Mouse (Mus musculus) megakaryocyte, adult 5-6 weeks (primary cell): ENCODE measurements around the gene Kcmf1. TPM values are rescaled to one million over a fixed set of nuclear protein-coding genes. Genes with fewer than 3 reads are reported as not detected.
"Not testable (repeated sequence)": the region's sequence is repeated elsewhere in the genome, so short reads cannot be mapped to it uniquely, and the experiment has no call there.

Experiments used
- ATAC-seq: 2 replicates; pipeline ENCODE4 v1.8.0; 2016; ENCODE audit warnings: mild to moderate bottlenecking, inconsistent platforms; ENCODE audit not compliant: poor library complexity, severe bottlenecking
- total RNA-seq, 2 experiments: library from RNA; stranded (forward) in 1 of 2; stranded (reverse) in 1 of 2; fragments of 153-499, 151-499 nt in 1 of 2; fragments of 221-1000, 200-1000 nt in 1 of 2; gene quantifications; 2 replicates each; pipeline versions ENCODE4 v1.2.3 to v1.2.4; 2015 to 2017

The Kcmf1 gene
- total RNA-seq, 2 experiments from 2014 or later: 100 to 110 TPM

DNA sequence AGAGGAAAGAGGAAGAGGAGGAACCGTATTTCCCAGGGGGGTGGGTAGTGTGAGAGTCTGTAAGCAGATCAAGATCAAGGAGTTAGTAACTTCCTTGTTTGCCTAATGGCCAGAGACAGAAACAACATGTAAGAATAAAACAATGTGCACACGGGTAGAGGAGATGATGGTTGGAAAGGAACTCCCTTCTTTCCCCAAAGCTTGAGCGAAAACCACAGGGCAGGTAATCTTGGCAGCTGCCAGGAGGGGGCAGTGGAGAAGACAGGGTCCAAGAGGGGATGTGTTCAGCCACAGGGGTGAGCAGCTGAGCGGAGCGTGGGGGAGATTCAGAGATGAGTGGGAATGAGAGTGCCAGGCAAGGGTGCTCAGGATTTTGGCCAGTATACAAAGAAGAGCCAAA lies 48.1 kb downstream of the Kcmf1 start:
- ATAC-seq: peak; percentile 64

DNA sequence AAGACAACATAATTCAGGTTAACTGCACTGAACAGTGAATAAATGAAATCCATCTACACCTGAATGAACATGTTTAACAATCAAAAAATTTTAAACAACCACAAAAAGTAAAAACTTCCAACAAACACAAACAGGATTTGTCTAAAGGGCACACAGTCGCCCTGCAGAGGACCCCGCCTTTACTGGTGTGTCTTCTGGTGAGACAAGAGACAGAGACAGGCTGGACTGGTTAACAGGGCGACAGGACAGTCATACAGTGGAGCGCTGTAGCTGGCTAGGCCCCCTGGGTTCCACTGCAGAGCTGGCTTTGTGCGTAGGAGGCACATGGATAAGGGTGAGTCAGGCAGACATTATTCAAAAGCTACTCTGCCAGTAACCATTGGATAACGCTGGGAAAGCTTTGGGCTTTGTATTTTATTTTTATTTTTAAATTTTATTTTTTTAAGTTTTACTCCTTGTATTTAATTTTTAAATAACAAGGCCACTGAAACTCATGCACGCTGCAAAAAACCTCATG lies 57.7 kb downstream of the Kcmf1 start:
- ATAC-seq: no peak

DNA sequence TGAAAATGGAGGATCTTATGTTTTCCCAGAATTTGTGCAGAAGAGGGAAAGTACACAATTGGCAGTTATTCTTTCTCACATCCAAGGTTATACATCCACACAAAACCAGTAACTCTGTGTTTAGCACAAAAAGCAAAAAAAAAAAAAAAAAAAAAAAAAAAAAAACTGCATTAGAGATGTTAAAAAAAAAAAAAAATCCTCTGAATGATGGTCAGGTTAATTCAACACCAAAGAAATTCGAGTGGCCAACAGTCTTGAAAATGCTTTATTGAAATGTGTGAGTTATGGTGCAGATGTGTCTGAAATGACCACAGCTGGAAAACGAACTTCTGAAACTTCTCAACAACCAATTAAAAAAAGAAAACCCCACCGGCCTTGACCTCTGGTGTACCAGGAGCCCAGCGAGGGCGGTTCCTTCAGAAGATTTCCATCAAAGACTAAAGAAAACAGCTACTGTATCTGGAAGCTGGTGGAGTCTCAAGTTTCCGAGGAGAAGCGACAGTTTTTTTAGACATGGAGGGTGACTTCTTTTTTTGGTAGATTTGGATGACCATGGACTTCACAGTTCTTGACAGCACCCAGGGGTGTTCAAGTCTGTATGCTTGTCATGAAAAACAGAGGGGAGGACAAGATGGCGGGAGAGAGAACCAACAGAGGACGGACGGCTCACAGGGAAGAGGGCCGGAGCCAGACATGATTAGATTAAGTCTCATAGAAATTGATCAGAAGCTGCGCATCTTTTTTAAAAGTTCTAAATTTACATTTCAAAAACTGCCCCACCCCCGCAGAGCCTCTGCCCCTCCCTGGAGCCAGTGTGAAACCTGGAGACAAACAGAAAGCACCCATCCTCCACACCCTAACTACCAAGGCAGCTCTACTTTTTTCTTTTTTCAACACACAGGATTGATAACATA lies 58.7 kb downstream of the Kcmf1 start:
- ATAC-seq: no peak

DNA sequence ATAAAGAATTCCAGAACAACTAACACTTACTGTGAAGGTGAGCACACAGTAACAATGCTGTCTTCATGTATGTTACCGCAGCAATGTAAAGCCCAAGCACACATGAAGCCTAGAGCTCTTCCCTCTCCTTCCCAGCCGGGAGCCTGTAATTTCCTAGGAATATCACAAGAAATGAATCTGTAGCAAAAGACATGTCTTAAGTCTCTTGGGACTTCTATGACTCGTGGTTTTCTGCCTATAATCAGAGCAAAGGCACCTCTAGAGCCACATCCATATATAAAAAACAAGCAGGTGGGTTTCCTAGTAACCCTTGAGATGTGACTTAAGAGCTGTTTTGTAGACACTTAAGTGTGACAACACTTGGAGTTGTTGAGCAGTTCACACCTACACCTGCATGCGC lies 62.0 kb downstream of the Kcmf1 start:
- ATAC-seq: no peak

DNA sequence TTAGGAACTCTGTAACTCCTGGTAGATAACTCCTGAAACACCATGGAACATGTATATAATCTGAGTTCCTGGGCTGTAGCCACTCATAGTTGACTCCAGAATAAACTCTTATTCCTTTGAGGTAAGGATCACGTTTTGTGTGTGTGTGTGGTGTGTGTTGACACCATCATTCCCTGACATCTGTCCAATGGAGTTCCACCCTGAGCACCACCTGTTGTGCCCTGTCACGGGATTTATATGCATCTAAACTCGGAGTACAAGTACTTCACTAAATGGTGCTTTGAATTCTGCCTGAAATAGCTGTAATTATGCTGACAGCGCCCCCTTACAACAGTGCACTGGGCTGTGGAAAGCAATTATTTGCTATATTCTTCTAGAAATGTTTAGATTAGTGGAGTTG lies 65.3 kb downstream of the Kcmf1 start:
- no peak for ATAC-seq

DNA sequence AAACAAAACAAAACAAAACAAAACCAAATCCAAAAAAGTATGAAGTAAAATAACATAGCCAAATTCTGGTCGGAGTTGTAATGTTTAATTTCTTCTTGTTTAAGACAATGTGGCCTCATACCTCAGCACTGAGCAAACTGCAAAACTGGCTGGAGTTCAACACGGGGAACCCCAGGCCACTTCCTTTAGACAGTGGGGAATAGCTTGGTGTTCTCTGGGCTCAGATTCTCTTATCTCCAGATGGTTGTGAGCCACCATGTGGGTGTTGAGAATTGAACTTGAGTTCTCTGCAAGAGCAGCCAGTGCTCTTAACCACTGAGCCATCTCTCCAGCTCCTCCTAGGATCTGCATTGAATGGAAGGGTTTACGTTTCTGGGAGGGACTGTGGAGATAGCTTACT lies 67.9 kb downstream of the Kcmf1 start:
- no peak for ATAC-seq

DNA sequence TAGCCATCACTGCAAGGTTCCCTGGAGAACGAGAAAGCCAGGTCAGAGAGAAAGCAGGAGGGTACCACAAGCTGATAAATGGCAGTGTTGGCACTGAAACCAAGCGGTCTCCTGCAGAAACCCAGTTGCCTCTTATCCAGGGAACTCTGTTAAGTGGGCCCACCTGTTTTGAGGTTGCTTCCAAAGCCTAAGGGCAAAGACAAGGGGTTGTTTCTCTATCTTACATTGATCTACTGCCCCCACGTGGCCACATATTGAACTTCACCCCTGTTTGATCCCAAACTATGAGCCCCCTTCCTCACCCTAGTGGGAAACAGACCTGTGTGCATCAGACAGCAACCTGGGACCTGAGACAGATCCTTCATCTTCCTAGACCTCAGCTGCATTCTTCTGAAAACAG lies 68.5 kb downstream of the Kcmf1 start:
- ATAC-seq: peak; percentile 52; the same call in 1 of the 2 replicates

DNA sequence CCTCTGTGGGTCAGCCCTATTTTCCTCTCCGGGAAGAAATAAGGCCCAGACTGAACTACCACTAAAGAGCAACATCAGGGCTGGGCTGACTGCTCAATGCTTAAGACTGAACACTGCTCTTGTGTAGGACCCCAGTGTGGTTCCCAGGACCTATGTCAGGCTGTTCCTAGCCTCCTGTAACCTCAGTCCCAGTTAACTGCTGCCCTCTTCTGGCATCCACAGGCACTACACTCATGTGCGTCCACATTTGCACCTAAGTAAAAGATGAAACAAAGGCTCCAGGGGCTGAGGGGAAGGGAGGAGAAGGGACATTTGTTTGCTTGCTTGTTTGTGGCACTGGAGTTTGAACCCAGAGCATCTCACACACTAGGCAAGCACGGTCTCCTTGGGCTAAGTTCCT lies 70.9 kb downstream of the Kcmf1 start:
- no peak for ATAC-seq

DNA sequence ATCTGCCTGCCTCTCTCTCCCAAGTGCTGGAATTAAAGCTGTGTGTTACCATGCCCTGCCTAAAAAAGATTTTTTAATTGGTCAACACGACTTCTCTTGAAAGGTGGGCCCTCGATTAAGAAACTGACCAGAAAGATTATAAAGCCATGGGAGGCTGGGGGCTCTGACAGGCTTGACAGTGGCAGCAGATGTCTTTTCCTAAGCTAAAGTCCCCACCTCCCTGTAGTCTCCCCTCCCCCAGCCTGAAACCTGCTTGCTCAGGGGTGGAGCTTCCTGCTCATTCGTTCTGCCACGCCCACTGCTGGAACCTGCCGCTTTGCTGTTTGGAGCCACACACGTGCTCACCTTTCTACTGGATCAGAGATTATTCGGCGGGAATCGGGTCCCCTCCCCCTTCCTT lies 71.7 kb downstream of the Kcmf1 start:
- not testable (repeated sequence) for ATAC-seq

DNA sequence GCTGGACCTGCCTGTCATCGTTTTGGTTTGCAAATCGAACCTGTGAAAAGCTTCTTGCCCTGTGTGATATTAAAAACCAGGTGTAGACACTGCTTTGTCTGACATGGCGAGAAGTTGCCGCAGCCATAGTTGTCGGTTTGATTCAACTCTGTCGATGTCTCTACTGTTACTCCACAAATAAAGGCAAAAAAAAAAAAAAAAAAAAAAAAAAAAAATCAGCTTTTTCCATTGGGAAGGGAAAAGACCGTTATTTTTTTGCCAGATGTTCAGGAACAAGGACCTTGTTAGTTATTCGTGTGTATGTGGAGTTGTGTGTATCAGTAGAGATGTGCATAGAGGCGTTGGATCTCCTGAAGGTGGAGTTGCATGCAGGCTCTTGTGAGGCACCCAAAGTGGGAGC lies 74.0 kb downstream of the Kcmf1 start:
- ATAC-seq: no peak

DNA sequence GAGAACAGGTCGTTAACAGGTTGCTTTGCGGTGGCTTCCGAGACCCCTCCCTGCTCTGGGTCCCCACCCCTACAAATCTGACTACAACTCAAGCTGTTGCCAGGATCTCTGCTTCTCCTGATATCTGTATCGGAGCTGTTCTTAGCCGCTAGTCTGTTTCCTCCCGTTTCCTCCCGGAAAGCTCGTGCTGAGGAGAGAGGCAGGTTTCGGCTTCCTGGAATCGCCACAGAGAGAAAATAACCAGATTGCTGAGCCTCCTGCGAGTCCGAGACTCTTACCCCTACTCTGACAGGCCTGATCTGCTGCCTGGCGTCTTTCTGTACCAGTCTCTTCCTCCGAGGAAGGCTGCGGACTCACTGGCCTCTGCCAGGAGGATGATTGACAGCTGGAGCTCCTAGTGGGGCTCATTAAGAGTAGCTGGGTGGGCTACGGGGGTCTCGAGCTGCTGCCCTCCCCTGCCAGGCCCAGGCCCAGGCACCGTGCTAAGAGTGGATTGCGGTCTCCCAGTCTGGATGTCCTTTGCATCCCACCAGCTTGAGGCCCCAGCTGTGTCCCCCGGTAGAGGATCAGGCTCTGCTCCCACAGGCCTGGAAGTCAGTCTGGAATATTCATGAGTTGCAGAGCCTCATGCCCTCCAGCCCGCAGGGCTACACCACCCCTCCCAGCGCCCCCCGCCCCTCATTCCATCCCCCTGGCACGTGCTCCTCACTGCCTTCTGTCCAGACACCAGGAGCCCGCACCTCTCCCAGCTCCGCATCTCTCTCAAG lies 74.6 kb downstream of the Kcmf1 start:
- ATAC-seq: no peak

DNA sequence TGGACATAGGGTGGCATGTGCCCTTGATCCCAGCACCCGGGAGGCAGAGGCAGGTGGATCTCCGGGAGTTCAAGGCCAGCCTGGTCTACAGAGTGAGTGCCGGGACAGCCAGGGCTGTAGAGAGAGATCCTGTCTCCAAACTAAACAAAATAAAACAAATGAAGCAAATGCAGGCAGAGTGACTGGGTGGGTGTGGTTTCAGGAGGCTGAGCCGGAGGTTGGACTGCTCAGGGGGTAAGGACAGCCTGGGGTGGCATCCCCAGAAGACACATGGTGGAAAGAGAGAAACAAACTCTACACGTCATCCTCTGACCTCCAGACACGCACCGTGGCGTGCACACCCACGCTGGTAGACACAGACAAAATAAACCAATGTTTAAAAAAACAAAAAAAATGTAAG lies 86.3 kb downstream of the Kcmf1 start:
- no peak for ATAC-seq

DNA sequence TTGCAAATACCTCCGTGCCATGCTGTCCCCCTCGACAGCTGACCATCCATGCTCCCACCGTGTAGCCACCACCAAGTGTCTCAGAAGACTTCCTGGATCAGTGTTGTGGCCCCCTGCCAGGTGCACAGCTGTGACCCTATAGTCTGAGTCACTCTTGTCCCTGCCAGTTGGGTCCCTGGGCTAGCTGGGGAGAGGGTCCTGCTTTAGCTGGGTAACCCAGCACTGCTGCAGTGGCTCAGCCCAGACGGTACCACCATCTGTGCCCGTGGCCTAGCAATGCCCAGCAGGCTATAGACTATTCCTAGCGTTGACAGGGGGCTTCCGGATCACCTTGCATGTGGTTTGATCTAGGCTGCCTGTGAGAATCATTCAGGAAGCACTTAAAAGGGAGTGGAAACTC lies 89.5 kb downstream of the Kcmf1 start:
- ATAC-seq: no peak

DNA sequence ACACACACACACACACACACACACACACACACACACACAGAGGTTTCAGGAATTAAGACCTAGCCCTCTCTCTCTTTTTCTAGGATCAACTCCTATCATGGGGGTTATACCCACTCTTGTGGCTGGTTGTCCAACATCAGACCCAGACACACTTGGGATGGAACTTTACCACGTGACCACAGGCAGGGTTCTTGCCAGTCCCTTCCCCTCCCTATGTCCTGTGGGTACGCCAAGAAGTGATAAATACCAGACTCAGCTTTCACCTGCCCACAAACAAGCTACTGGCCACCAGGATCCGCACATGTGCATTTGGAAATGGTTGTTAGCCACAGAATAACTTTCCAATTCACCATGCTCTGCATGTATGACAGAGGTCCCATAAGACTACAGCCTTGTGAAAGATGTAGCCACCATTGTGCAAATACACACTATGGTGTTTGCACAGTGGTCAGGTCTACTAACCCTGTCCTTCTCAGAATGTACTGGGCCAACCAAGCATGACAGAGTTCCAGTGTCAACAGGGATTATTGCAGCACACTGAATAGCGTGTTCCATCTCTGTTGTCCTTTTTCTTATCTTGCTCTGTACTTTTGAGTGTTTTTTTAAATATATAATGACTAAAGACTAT lies 90.1 kb downstream of the Kcmf1 start:
- no peak for ATAC-seq

DNA sequence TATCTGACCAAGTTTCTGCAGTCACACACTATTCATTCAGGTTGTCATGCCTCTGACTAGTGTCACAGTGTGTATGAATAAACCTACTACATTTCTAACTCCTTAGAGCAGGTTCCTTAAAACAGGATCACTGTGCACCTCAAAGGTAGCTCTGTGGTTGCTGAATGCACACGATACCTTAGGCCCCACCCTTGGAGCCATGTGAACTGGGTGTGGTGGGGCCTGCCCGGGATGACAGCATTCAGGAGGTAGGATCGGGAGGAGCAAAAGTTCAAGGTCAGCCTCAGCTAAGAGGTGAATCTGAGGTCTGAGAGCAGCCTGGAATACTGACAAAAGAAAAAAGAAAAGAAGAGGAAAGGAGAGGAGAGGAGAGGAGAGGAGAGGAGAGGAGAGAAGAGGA lies 91.4 kb downstream of the Kcmf1 start:
- no peak for ATAC-seq

DNA sequence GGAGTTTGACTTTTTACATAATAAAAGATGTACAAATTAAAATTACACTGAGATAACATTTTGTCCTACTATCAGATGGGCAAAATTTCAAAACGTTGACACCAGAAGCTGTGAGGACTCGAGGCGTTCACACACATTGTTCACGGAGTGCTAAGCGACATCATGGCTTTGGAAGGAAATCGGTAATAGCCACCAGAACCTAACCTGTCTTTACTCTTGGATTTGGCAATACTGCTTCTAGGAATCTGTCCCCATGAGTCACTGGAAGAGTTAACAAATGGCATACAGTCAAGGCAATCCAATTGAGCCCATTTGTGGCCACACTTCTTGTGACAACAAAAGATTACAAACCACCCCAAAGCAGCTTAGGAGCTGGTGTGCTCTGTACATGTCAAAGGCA lies 96.1 kb downstream of the Kcmf1 start:
- ATAC-seq: no peak

DNA sequence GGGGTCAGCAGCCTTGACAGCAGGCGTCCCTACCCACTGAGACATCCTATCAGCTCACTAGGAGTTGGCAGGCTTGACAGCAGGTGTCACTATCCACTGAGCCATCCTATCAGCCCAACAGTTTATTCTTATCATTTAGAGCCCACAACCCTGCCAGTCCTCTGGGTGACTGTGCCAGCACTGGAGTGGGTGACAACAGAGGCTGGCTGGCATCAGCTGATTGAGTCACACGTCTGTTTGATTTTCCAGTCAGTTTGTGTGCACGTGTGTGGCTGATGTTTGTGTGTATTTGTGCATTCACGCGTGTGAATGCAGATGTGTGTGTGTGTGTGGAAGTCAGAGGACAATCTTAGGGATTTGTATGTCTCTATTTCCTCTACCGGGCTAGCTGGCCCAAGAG lies 97.7 kb downstream of the Kcmf1 start:
- ATAC-seq: no peak

DNA sequence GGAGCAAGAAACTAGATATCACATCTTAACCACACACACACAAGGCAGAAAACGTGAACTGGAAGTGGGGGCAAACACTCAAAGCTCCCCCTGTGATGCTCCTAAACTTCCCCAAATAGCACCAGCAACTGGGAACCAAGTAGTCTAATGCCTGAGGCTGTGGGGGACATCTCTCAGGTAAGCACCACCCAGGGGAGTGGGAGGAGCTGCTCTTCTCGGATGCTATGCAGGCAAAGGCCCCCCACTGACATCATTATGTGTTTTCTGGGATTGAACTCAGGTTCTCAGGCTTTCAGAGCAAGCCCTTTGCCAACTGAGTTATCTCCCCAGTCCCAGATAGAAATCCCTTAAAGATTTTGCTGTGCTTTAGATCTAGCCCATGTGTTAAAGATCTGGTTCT lies 99.1 kb downstream of the Kcmf1 start:
- ATAC-seq: no peak

DNA sequence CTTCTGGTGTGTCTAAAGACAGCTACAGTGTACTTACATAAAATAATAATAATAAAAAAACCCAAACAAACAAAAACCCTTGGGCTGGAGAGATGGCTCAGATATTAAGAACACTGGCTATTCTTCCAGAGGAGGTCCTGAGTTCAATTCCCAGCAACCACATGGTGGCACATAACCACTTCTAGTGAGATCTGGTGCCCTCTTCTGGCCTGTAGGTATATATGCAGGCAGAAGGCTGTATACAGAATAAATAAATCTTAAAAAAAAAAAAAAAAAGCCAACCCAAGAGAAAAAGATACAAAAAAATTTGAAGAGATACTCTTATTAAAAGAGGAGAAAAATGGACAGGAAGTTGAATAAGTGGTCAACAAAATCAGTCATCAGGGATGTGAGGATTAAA lies 102.0 kb downstream of the Kcmf1 start:
- ATAC-seq: no peak

DNA sequence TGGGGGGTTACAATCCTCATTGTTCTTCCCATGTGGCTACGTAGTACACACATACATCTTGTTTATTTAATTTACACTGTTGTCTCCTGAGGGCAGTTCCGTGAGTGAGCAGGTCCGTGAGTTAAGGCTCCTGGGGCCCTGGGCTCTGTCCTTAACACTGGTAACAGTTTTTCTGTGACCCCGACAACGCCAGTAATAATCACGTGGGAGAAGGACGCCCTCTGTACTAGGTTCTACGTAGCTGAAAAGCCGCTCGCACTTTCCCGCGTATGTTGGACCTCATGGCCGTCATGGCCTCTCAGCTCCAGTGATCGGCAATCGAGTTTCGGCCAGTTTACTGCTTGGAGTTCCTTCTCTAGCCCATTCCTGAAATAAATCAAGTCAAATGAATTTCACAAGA lies 104.3 kb downstream of the Kcmf1 start:
- no peak for ATAC-seq

DNA sequence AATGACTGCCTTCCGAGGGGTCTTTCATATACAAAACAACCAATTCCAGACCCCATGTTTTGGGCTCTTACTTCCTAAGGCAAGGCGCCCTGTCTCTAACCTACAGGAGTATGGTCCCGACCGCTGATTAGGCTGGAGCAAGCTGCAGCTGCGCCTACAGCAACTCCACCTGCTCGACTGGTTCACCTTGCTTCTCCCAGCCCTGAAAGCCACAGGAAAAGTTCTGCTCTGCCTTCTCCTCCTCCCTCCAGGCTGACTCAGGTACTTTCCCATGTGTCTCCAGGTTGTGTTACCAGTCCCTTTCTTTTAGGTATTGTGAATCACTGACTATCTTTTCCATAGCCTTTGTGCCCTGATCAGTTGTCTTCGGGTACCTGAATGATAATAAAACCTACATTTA lies 104.9 kb downstream of the Kcmf1 start:
- ATAC-seq: no peak

DNA sequence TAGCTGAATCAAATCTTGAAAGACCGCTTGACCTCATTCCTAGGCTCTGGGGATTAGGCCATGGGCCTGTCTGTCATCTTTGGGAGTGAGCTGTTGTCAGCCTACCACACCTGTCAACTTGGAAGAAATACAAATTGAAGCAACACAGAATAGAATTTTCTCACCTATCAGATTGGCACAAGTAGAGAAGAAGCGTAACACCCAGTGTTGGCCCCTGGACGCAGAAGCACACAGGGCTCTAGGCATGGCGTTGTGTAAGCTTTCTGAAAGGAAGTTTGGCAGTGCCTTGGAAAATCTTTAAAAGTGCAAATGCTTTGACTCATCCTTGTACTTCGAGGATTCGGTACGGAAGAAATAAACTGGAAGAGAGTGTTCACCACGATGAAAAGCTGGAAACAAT lies 107.1 kb downstream of the Kcmf1 start:
- no peak for ATAC-seq
